In genomic region chr14:121877640-121878039, GRCm38 (mm10) we compare ENCODE assay signal across 8 mouse cellular contexts. TPM values are rescaled to one million over a fixed set of nuclear protein-coding genes. Genes with fewer than 3 reads are reported as not detected.
DNase-seq lines count a peak whose midpoint lies in the region; ATAC-seq and TF ChIP-seq lines count a peak whose summit lies in the region.

No protein-coding gene starts in this region.

- no peaks in the 10 kb centered on the region for H3K9me3 ChIP-seq in heart, postnatal 0 days (replicated peaks; ENCODE audit: control insufficient read depth, low read length)
- no peaks in the 10 kb centered on the region for H3K9me3 ChIP-seq in hindbrain, embryonic 11.5 days (ENCODE audit: control insufficient read depth, low read length)
- H3K9me3 ChIP-seq in midbrain, embryonic 12.5 days = no peaks in the 10 kb centered on the region

- H3K27me3 ChIP-seq in heart, postnatal 0 days (ENCODE audit: control insufficient read depth, insufficient read depth, low read length) = no peaks in the 10 kb centered on the region
- H3K27me3 ChIP-seq in hindbrain, embryonic 11.5 days (ENCODE audit: control insufficient read depth, insufficient read depth, low read length) = no peaks in the 10 kb centered on the region
- peaks cover 6% of the 10 kb centered on the region for H3K27me3 ChIP-seq in midbrain, embryonic 12.5 days

- ATAC-seq in heart, postnatal 0 days (ENCODE audit: insufficient read depth, low read depth) = no peak
- ATAC-seq in hindbrain, embryonic 11.5 days (ENCODE audit: low FRiP score) = no peak
- ATAC-seq in midbrain, embryonic 12.5 days (ENCODE audit: low FRiP score, low read depth) = no peak
- no peak for ATAC-seq in megakaryocyte-erythroid progenitor cell, adult 5-6 weeks (replicated peaks; ENCODE audit: low FRiP score, low TSS enrichment, poor library complexity, severe bottlenecking)

- H3K36me3 ChIP-seq in heart, postnatal 0 days (replicated peaks; ENCODE audit: control insufficient read depth, insufficient read depth, low read length) = no peaks in the 10 kb centered on the region
- no peaks in the 10 kb centered on the region for H3K36me3 ChIP-seq in hindbrain, embryonic 11.5 days (ENCODE audit: control insufficient read depth, insufficient read depth, low read length)
- no peaks in the 10 kb centered on the region for H3K36me3 ChIP-seq in midbrain, embryonic 12.5 days

- peak overlapping the region; percentile 89 for H3K27ac ChIP-seq in heart, postnatal 0 days (ENCODE audit: low read depth)
- peak overlapping the region; percentile 70 for H3K27ac ChIP-seq in bone marrow macrophage, adult 2 months (ENCODE audit: insufficient read depth, low read depth, low read length)
- H3K27ac ChIP-seq in hindbrain, embryonic 11.5 days (ENCODE audit: low read depth, low read length) = peak overlapping the region; percentile 85; the same call in 1 of the 2 replicates
- H3K27ac ChIP-seq in midbrain, embryonic 12.5 days (replicated peaks) = peak overlapping the region; percentile 93

- TF ChIP-seq EP300 in heart, postnatal 0 days (IDR thresholded peaks at IDR 0.05; ENCODE audit: low read depth) = no peak

- 37% methylated on average over 8 of the region's 8 CpGs for WGBS in heart, postnatal 0 days
- WGBS in hindbrain, embryonic 11.5 days = 33% methylated on average over 8 of the region's 8 CpGs
- 28% methylated on average over 8 of the region's 8 CpGs for WGBS in midbrain, embryonic 12.5 days

- H3K9ac ChIP-seq in heart, postnatal 0 days (replicated peaks; ENCODE audit: low read depth, low read length) = peak overlapping the region; percentile 97
- H3K9ac ChIP-seq in hindbrain, embryonic 11.5 days (ENCODE audit: low read depth, low read length) = peak overlapping the region; percentile 79
- H3K9ac ChIP-seq in midbrain, embryonic 12.5 days (replicated peaks) = peak overlapping the region; percentile 94

- TF ChIP-seq POLR2A in bone marrow macrophage, adult 2 months (IDR thresholded peaks at IDR 0.05; ENCODE audit: borderline replicate concordance, low read depth, low read length) = no peak

- H3K4me2 ChIP-seq in heart, postnatal 0 days (ENCODE audit: low read depth, low read length) = peak overlapping the region; percentile 100
- peak overlapping the region; percentile 86 for H3K4me2 ChIP-seq in hindbrain, embryonic 11.5 days (replicated peaks; ENCODE audit: low read depth, low read length)
- peak overlapping the region; percentile 90 for H3K4me2 ChIP-seq in midbrain, embryonic 12.5 days (replicated peaks)

- TF ChIP-seq CTCF in heart, postnatal 0 days (IDR thresholded peaks at IDR 0.05; ENCODE audit: low read depth) = no peak
- no peak for TF ChIP-seq CTCF in bone marrow macrophage, adult 2 months (IDR thresholded peaks at IDR 0.05; ENCODE audit: low read depth, low read length)

- DNase-seq in heart, postnatal 0 days (ENCODE audit: low spot score) = no peak
- no peak for DNase-seq in heart, adult 9 months (ENCODE audit: low spot score in 2 of 2)
- peak; percentile 6 for DNase-seq in hindbrain, embryonic 11.5 days (ENCODE audit: low spot score)
- no peak for DNase-seq in ovary, adult 18-20 months (ENCODE audit: low spot score)
- no peak for DNase-seq in layer of hippocampus, postnatal 10 days (ENCODE audit: low spot score in 2 of 2)

- H3K4me3 ChIP-seq in heart, postnatal 0 days (ENCODE audit: low read depth, low read length) = peak overlapping the region; percentile 98
- H3K4me3 ChIP-seq in bone marrow macrophage, adult 2 months (ENCODE audit: insufficient read depth, low read length) = peak overlapping the region; percentile 52
- peak overlapping the region; percentile 64 for H3K4me3 ChIP-seq in hindbrain, embryonic 11.5 days (ENCODE audit: low read depth, low read length)
- H3K4me3 ChIP-seq in midbrain, embryonic 12.5 days = peak overlapping the region; percentile 93

- H3K4me1 ChIP-seq in heart, postnatal 0 days (ENCODE audit: control insufficient read depth, insufficient read depth) = no peaks in the 10 kb centered on the region
- H3K4me1 ChIP-seq in bone marrow macrophage, adult 2 months (ENCODE audit: control insufficient read depth, insufficient read depth, low read length) = peaks cover 35% of the 10 kb centered on the region
- H3K4me1 ChIP-seq in hindbrain, embryonic 11.5 days (replicated peaks; ENCODE audit: control insufficient read depth, insufficient read depth, low read length) = no peaks in the 10 kb centered on the region
- peaks cover 23% of the 10 kb centered on the region for H3K4me1 ChIP-seq in midbrain, embryonic 12.5 days

RNA-seq across cellular contexts. Expression of gene Ubac2, which starts 0.8 kb away (rescaled TPM):
- 55.5 and 66.8 TPM in 2 replicates for total RNA-seq in heart, postnatal 0 days (2014; rRNA removed; ENCODE audit: low replicate concordance)
- polyA plus RNA-seq in heart, postnatal 0 days (2015; fragmentation: Nextera tagmentation; extraction: Ambion mirVana) = 38.7 and 39.4 TPM in 2 replicates
- polyA plus RNA-seq in bone marrow macrophage, adult 2 months (2012; ENCODE audit: insufficient read depth, insufficient read length, missing spikeins) = 41.2 and 49.0 TPM in 2 replicates
- polyA plus RNA-seq in hindbrain, embryonic 11.5 days (2014; fragmentation: Nextera tagmentation; extraction: Ambion mirVana) = 64.7 and 66.3 TPM in 2 replicates
- 58.9 and 59.2 TPM in 2 replicates for polyA plus RNA-seq in midbrain, embryonic 12.5 days (2016; fragmentation: Nextera tagmentation; extraction: Ambion mirVana)
- 10 to 100 TPM; 39.1 to 39.3 TPM for total RNA-seq in layer of hippocampus, postnatal 10 days (2021)
- total RNA-seq in megakaryocyte-erythroid progenitor cell, adult 5-6 weeks (2014; fragmentation: Nextera tagmentation) = 14.0 and 14.8 TPM in 2 replicates
- total RNA-seq in megakaryocyte-erythroid progenitor cell, adult 5-6 weeks (2017) = 10.2 and 16.6 TPM in 2 replicates

RNA-seq across cellular contexts. Expression of gene Gpr18, which starts 37.9 kb away (rescaled TPM):
- not detected in 2 replicates for total RNA-seq in heart, postnatal 0 days (2014; rRNA removed; ENCODE audit: low replicate concordance)
- 0.07 and 0.10 TPM in 2 replicates for polyA plus RNA-seq in heart, postnatal 0 days (2015; fragmentation: Nextera tagmentation; extraction: Ambion mirVana)
- polyA plus RNA-seq in bone marrow macrophage, adult 2 months (2012; ENCODE audit: insufficient read depth, insufficient read length, missing spikeins) = 6.5 and 6.8 TPM in 2 replicates
- polyA plus RNA-seq in hindbrain, embryonic 11.5 days (2014; fragmentation: Nextera tagmentation; extraction: Ambion mirVana) = 0.13 and 0.59 TPM in 2 replicates
- 0.23 and 0.35 TPM in 2 replicates for polyA plus RNA-seq in midbrain, embryonic 12.5 days (2016; fragmentation: Nextera tagmentation; extraction: Ambion mirVana)
- total RNA-seq in layer of hippocampus, postnatal 10 days (2021) = not detected
- total RNA-seq in megakaryocyte-erythroid progenitor cell, adult 5-6 weeks (2014; fragmentation: Nextera tagmentation) = 0.96 and 1.0 TPM in 2 replicates
- total RNA-seq in megakaryocyte-erythroid progenitor cell, adult 5-6 weeks (2017) = 0.70 and 1.6 TPM in 2 replicates
